Mouse (Mus musculus): Measurements from ENCODE around the gene Ubap1l.

- TF ChIP-seq CTCF (IDR thresholded peaks at IDR 0.05; ENCODE audit: extremely low read depth, insufficient read depth, low read length), result no peak
- no peak for TF ChIP-seq POLR2A (IDR thresholded peaks at IDR 0.05; ENCODE audit: extremely low read depth, insufficient read depth, low read length)
Measured at GRCm38 (mm10) chr9:65360641-65361448, at the start of gene Ubap1l.
